Mouse (Mus musculus) liver, embryonic 11.5 days (tissue): ENCODE measurements around the gene Adamtsl1. TPM values are rescaled to one million over a fixed set of nuclear protein-coding genes. Genes with fewer than 3 reads are reported as not detected.

Experiments
- ATAC-seq: fragments of 200-750 bp; cut with Nextera tagmentation; replicated peaks from 2 replicates; pipeline ENCODE4 v1.8.0; 2017; ENCODE audit warnings: moderate number of reproducible peaks, mild to moderate bottlenecking, moderate TSS enrichment, moderate library complexity; ENCODE audit not compliant: low FRiP score
- DNase-seq: peaks from one replicate; pipeline ENCODE4 v3.0.0-alpha.2; 2017; ENCODE audit warnings: low spot score
- H3K27ac ChIP-seq: fragments of 300-500 bp; sonication (generic); 2 replicates; pipeline ENCODE4 v1.5.1; 2014; ENCODE audit warnings: mild to moderate bottlenecking, low read depth, low read length, control low read depth
- H3K27me3 ChIP-seq: fragments of 300-500 bp; sonication (generic); replicated peaks from 2 replicates; pipeline ENCODE4 v1.6.1; 2014; ENCODE audit warnings: low read length, mixed read lengths; ENCODE audit not compliant: control insufficient read depth, insufficient read depth
- H3K36me3 ChIP-seq: fragments of 300-500 bp; sonication (generic); 2 replicates; pipeline ENCODE4 v1.6.1; 2014; ENCODE audit warnings: mild to moderate bottlenecking, low read length, moderate library complexity, mixed read lengths; ENCODE audit not compliant: control insufficient read depth, insufficient read depth
- H3K4me1 ChIP-seq: fragments of 300-500 bp; sonication (generic); replicated peaks from 2 replicates; pipeline ENCODE4 v1.6.1; 2014; ENCODE audit warnings: low read length, mixed read lengths; ENCODE audit not compliant: control insufficient read depth, insufficient read depth
- H3K4me2 ChIP-seq: fragments of 300-500 bp; sonication (generic); 2 replicates; pipeline ENCODE4 v1.6.1; 2014; ENCODE audit warnings: mild to moderate bottlenecking, control low read depth, moderate library complexity
- H3K4me3 ChIP-seq: fragments of 300-500 bp; sonication (generic); 2 replicates; pipeline ENCODE4 v1.5.1; 2014; ENCODE audit warnings: low read depth, low read length, control low read depth
- H3K9ac ChIP-seq: fragments of 300-500 bp; sonication (generic); 2 replicates; pipeline ENCODE4 v1.6.1; 2014; ENCODE audit warnings: low read depth, low read length, control low read depth
- H3K9me3 ChIP-seq: fragments of 300-500 bp; sonication (generic); 2 replicates; pipeline ENCODE4 v1.6.1; 2016; ENCODE audit warnings: low read length, inconsistent platforms, mixed read lengths; ENCODE audit not compliant: control insufficient read depth
- WGBS: fragments of 180-500 bp; shearing (Covaris S2); extraction: QIAGEN DNeasy Blood & Tissue Kit; methylation state at CpG from one replicate; pipeline ENCODE4 v1.1.7; 2014; 5-methylcytosine and 5-hydroxymethylcytosine counted together
- polyA plus RNA-seq: library from polyadenylated mRNA; unstranded; fragments of >200 nt; fragmentation: Nextera tagmentation; extraction: Ambion mirVana; gene quantifications from 2 replicates; pipeline ENCODE4 v1.2.1, GENCODE M21; 2014

The Adamtsl1 gene
- polyA plus RNA-seq, 1 experiment from 2014 or later, result 4.9 TPM

- Histone ChIP-seq H3K9me3 (no peaks in the 10 kb centered on the region), H3K9ac (no peak overlapping the region), H3K4me1 (no peaks in the 10 kb centered on the region), H3K27ac (no peak overlapping the region), H3K4me2 (no peak overlapping the region), H3K27me3 (no peaks in the 10 kb centered on the region), H3K36me3 (no peaks in the 10 kb centered on the region), H3K4me3 (no peak overlapping the region)
- WGBS, result 85% methylated on average over 11 of the region's 11 CpGs
- DNase-seq (peak; percentile 28), ATAC-seq (0 out of 2 replicates have a peak, but pooled peaks have one; percentile 15)
Observed at GRCm38 (mm10) chr4:86426549-86426948, 912.6 kb downstream of the Adamtsl1 start.

- Histone ChIP-seq H3K4me3 (no peak overlapping the region), H3K36me3 (no peaks in the 10 kb centered on the region), H3K4me1 (no peaks in the 10 kb centered on the region), H3K4me2 (no peak overlapping the region), H3K9ac (no peak overlapping the region), H3K27me3 (no peaks in the 10 kb centered on the region), H3K9me3 (no peaks in the 10 kb centered on the region), H3K27ac (no peak overlapping the region)
- WGBS, result 35% methylated on average over 5 of the region's 5 CpGs
- ATAC-seq (no peak), DNase-seq (peak; percentile 27)
Observed at GRCm38 (mm10) chr4:86427312-86427711, 913.3 kb downstream of the Adamtsl1 start.

- ATAC-seq, result no peak
- H3K36me3 ChIP-seq, result no peaks in the 10 kb centered on the region
Observed at GRCm38 (mm10) chr4:86428091-86428745, 914.2 kb downstream of the Adamtsl1 start.

GRCm38 (mm10) chr4:86435631-86436030 lies 921.7 kb downstream of the Adamtsl1 start:
- ATAC-seq, result no peak
- no peaks in the 10 kb centered on the region for H3K36me3 ChIP-seq
- H3K9ac ChIP-seq, result no peak overlapping the region
- no peak overlapping the region for H3K4me2 ChIP-seq
- H3K27ac ChIP-seq, result no peak overlapping the region
- no peak overlapping the region for H3K4me3 ChIP-seq
- DNase-seq, result no peak
- H3K9me3 ChIP-seq, result no peaks in the 10 kb centered on the region
- H3K27me3 ChIP-seq, result no peaks in the 10 kb centered on the region
- 75% methylated on average over 3 of the region's 3 CpGs for WGBS
- H3K4me1 ChIP-seq, result no peaks in the 10 kb centered on the region

More at GRCm38 (mm10) chr4:86428091-86428745, 914.2 kb downstream of the Adamtsl1 start:
- Histone ChIP-seq H3K4me1 (no peaks in the 10 kb centered on the region), H3K9ac (no peak overlapping the region), H3K27me3 (no peaks in the 10 kb centered on the region), H3K4me3 (no peak overlapping the region), H3K4me2 (no peak overlapping the region), H3K9me3 (no peaks in the 10 kb centered on the region), H3K27ac (no peak overlapping the region)
- 73% methylated on average over 6 of the region's 6 CpGs for WGBS
- peak; percentile 18 for DNase-seq

GRCm38 (mm10) chr4:86436336-86436735 lies 922.4 kb downstream of the Adamtsl1 start:
- WGBS, result 79% methylated on average over 3 of the region's 3 CpGs
- DNase-seq, result no peak

GRCm38 (mm10) chr4:86450468-86450867 lies 936.5 kb downstream of the Adamtsl1 start:
- DNase-seq (no peak), ATAC-seq (no peak)
- H3K4me3 ChIP-seq, result no peak overlapping the region
- no peaks in the 10 kb centered on the region for H3K4me1 ChIP-seq
- H3K27me3 ChIP-seq, result no peaks in the 10 kb centered on the region
- H3K4me2 ChIP-seq, result no peak overlapping the region
- H3K36me3 ChIP-seq, result no peaks in the 10 kb centered on the region
- 79% methylated on average over 3 of the region's 3 CpGs for WGBS
- H3K9me3 ChIP-seq, result no peaks in the 10 kb centered on the region
- no peak overlapping the region for H3K9ac ChIP-seq
- H3K27ac ChIP-seq, result no peak overlapping the region

More at GRCm38 (mm10) chr4:86436336-86436735, 922.4 kb downstream of the Adamtsl1 start:
- Histone ChIP-seq H3K9me3 (no peaks in the 10 kb centered on the region), H3K4me2 (no peak overlapping the region), H3K27ac (no peak overlapping the region), H3K9ac (no peak overlapping the region), H3K4me3 (no peak overlapping the region), H3K4me1 (no peaks in the 10 kb centered on the region), H3K36me3 (no peaks in the 10 kb centered on the region), H3K27me3 (no peaks in the 10 kb centered on the region)
- peak; percentile 79 for ATAC-seq

GRCm38 (mm10) chr4:86464808-86465207 lies 950.8 kb downstream of the Adamtsl1 start:
- no peak overlapping the region for H3K4me2 ChIP-seq
- no peaks in the 10 kb centered on the region for H3K4me1 ChIP-seq
- H3K27ac ChIP-seq, result no peak overlapping the region
- no peak for DNase-seq
- H3K4me3 ChIP-seq, result no peak overlapping the region
- no peak for ATAC-seq
- no peaks in the 10 kb centered on the region for H3K27me3 ChIP-seq
- H3K9me3 ChIP-seq, result no peaks in the 10 kb centered on the region
- no peaks in the 10 kb centered on the region for H3K36me3 ChIP-seq
- H3K9ac ChIP-seq, result no peak overlapping the region
- 81% methylated on average over 5 of the region's 5 CpGs for WGBS
